Mouse (Mus musculus) forebrain, embryonic 12.5 days (tissue): ENCODE data around the gene Apobr. TPM values are rescaled to one million over a fixed set of nuclear protein-coding genes. Genes with fewer than 3 reads are reported as not detected.

ENCODE experiments used
- ATAC-seq: fragments of 200-750 bp; cut with Nextera tagmentation; 2 replicates; pipeline ENCODE4 v1.8.0; 2017; ENCODE audit warnings: moderate TSS enrichment; ENCODE audit not compliant: low FRiP score
- H3K27ac ChIP-seq: fragments of 300-500 bp; sonication (generic); 2 replicates; pipeline ENCODE4 v1.5.1; 2016; ENCODE audit warnings: mild to moderate bottlenecking
- H3K27me3 ChIP-seq: fragments of 300-500 bp; sonication (generic); 2 replicates; pipeline ENCODE4 v1.6.1; 2016; ENCODE audit warnings: mild to moderate bottlenecking
- H3K36me3 ChIP-seq: fragments of 300-500 bp; sonication (generic); replicated peaks from 2 replicates; pipeline ENCODE4 v1.6.1; 2016; ENCODE audit warnings: mild to moderate bottlenecking
- H3K4me1 ChIP-seq: fragments of 300-500 bp; sonication (generic); 2 replicates; pipeline ENCODE4 v1.6.1; 2016
- H3K4me2 ChIP-seq: fragments of 300-500 bp; sonication (generic); 2 replicates; pipeline ENCODE4 v1.6.1; 2016; ENCODE audit warnings: mild to moderate bottlenecking, moderate library complexity
- H3K4me3 ChIP-seq: fragments of 300-500 bp; sonication (generic); replicated peaks from 2 replicates; pipeline ENCODE4 v1.5.1; 2016; ENCODE audit warnings: mild to moderate bottlenecking
- H3K9ac ChIP-seq: fragments of 300-500 bp; sonication (generic); 2 replicates; pipeline ENCODE4 v1.6.1; 2016; ENCODE audit warnings: mild to moderate bottlenecking
- H3K9me3 ChIP-seq: fragments of 300-500 bp; sonication (generic); 2 replicates; pipeline ENCODE4 v1.6.1; 2016
- WGBS: fragments of 180-500 bp; shearing (Covaris S2); methylation state at CpG from one replicate; pipeline ENCODE4 v1.1.7; 2016; 5-methylcytosine and 5-hydroxymethylcytosine counted together
- polyA plus RNA-seq: library from polyadenylated mRNA; unstranded; fragments of >200 nt; fragmentation: Nextera tagmentation; extraction: Ambion mirVana; gene quantifications from 2 replicates; pipeline ENCODE4 v1.2.1, GENCODE M21; 2016

Apobr gene
- polyA plus RNA-seq, 1 experiment from 2014 or later = 0.52 TPM

DNA sequence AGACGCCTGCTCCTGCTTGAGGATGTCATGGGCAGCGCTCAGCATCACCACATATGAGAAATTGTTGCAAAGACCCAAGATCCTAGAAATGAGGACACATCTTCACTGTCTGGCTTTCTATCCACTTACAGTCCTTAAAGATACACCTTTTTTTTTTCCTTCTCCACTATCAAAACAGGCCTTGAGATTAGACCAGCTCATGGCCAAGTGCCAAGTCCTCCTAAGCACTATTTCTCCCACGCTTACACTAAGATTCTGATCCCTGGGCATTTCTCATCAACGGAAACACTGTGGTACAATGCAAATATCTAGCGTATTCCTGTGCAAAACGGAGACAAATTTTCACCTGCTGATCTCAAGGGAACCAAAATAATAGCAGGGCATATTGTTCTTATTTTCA lies 3.1 kb upstream of the Apobr start:
- peaks cover 15% of the 10 kb centered on the region; the same call in 1 of the 2 replicates for H3K4me1 ChIP-seq
- no peak for ATAC-seq
- H3K4me3 ChIP-seq = no peak overlapping the region
- peaks cover 15% of the 10 kb centered on the region; the same call in 1 of the 2 replicates for H3K36me3 ChIP-seq
- 0 out of 2 replicates have a peak overlapping the region, but pooled peaks have one; percentile 13 for H3K4me2 ChIP-seq
- no peak overlapping the region for H3K27ac ChIP-seq
- H3K9ac ChIP-seq = no peak overlapping the region
- no peaks in the 10 kb centered on the region for H3K9me3 ChIP-seq
- WGBS = 89% methylated on average over 6 of the region's 6 CpGs
- H3K27me3 ChIP-seq = peaks cover 27% of the 10 kb centered on the region

DNA sequence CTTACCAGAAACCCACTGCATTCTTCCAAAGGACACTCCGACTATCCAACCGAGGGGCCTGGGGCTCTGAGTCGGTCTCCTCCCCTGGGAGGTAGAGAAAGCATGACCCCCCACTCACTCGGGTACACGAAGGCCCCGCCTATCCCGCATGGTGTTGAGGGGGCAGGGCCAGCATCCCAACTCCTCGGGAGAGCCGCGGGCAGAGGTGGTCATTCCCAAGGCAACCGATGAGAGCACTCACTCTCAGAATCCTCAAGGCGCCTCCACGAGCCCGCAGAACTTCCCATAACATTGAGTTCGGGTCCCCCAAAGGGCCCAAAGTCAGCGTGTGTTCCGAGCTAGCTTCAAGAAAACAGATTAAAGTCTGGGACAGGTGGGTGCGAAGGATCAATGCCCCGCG lies 2.0 kb upstream of the Apobr start:
- H3K36me3 ChIP-seq = peaks cover 10% of the 10 kb centered on the region; the same call in 1 of the 2 replicates
- no peaks in the 10 kb centered on the region for H3K9me3 ChIP-seq
- peaks cover 20% of the 10 kb centered on the region for H3K4me1 ChIP-seq
- peak; percentile 62 for ATAC-seq
- peaks cover 37% of the 10 kb centered on the region for H3K27me3 ChIP-seq
- H3K4me2 ChIP-seq = peak overlapping the region; percentile 65
- peak overlapping the region; percentile 59 for H3K9ac ChIP-seq
- peak overlapping the region; percentile 61 for H3K4me3 ChIP-seq
- peak overlapping the region; percentile 83; the same call in 1 of the 2 replicates for H3K27ac ChIP-seq
- WGBS = 2% methylated on average over 20 of the region's 20 CpGs

DNA sequence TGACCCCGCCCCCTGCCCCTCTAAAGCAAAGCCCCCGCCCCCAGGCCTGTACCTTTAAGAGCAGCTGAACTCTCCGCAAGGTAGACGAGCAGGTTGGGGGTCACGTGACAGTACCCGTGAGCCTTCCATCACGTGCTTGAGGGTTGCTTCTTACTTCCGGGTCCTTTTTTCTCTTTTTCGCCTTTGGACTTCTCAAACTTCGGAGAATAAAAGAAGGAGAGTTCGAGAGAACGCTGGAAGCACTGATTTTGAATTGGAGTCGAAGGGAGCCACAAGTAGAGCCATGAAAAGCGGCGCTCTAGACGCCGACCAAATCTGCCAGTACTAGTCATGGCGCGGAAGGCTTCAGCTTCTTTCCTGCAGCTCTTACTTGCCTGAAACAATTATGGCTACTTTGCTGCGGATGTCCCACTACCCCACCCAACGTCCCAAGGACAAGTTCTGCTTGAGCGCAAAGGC lies 1.5 kb upstream of the Apobr start:
- Histone ChIP-seq H3K4me2 (peak overlapping the region; percentile 65), H3K4me1 (peaks cover 24% of the 10 kb centered on the region), H3K9me3 (no peaks in the 10 kb centered on the region), H3K27me3 (peaks cover 37% of the 10 kb centered on the region), H3K4me3 (peak overlapping the region; percentile 61), H3K9ac (peak overlapping the region; percentile 59), H3K27ac (peak overlapping the region; percentile 83), H3K36me3 (peaks cover 7% of the 10 kb centered on the region; the same call in 1 of the 2 replicates)
- peak; percentile 89 for ATAC-seq
- under 1% methylated on average over 22 of the region's 22 CpGs for WGBS

DNA sequence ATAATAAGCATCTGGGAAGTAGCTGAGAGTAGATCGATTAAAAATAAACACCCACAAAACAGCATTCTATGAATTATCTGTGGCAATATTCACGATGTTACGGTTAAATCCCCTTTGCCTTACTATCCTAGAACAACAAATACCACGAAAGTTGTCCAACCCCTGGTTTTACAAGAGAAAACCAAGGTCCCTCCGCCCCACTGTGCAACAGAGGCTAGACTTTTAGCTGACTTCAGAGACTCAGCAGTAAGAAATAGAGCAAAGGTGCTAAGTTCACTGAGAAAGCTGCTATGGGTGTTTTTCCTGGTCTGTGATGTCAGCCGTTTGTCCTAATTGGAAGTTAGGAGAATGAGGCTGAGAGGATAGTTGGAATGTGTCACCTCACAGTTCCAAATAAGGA lies 981 bp upstream of the Apobr start:
- Histone ChIP-seq H3K27me3 (peaks cover 39% of the 10 kb centered on the region), H3K9ac (peak overlapping the region; percentile 59; the same call in 1 of the 2 replicates), H3K9me3 (no peaks in the 10 kb centered on the region), H3K36me3 (peaks cover 7% of the 10 kb centered on the region; the same call in 1 of the 2 replicates), H3K4me1 (peaks cover 24% of the 10 kb centered on the region), H3K4me3 (peak overlapping the region; percentile 61), H3K4me2 (peak overlapping the region; percentile 65), H3K27ac (peak overlapping the region; percentile 83; the same call in 1 of the 2 replicates)
- ATAC-seq = no peak
- 65% methylated on average over 6 of the region's 6 CpGs for WGBS

DNA sequence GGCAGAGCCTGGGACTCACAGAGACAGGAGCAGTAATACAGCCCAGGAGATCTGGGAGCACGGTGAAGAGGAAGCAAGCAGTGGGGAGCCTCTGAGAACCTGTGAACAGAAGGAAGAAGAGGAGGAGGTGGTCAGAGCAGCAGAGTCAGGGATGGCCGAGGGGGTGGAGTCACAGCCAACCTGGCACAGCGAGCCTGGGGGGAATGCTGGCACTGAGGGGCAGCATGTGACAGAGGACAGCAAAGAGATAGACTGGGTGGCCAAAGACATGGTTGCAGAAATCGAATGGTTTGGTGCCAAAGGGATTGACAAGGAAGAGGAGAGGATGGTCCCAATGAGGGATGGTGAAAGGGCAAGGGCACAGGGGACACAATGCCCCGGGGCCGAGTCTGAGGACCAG lies 975 bp downstream of the Apobr start, which contains the start of gene Cln3:
Cln3 (minus strand) TSS at position 101 of the 400 bp plus-strand sequence.
- no peaks in the 10 kb centered on the region for H3K9me3 ChIP-seq

DNA sequence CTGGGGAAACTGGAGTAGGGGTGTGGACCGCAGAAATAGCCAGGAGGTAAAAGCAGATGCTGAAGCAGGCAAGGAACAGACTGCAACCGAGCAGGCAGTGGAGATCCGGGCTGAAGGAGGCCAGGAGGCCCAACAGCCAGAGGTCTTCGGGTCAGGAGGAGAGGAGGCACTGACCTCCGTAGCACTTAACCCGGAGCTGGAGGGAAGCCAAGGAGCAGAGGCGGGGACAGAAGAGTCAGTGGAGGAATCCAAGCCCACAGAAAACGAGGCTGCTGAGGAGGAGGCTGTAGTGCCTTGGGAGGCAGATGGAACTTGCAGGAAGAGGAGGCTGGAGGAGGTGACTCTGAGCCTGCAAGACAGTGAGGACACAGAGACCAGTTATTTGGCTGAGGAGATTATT lies 2.1 kb downstream of the Apobr start:
- WGBS = 77% methylated on average over 8 of the region's 8 CpGs
- peaks cover 17% of the 10 kb centered on the region for H3K4me1 ChIP-seq
- no peak overlapping the region for H3K4me3 ChIP-seq
- H3K9me3 ChIP-seq = no peaks in the 10 kb centered on the region
- H3K36me3 ChIP-seq = no peaks in the 10 kb centered on the region
- no peak for ATAC-seq
- no peak overlapping the region for H3K4me2 ChIP-seq
- peaks cover 51% of the 10 kb centered on the region for H3K27me3 ChIP-seq
- peak overlapping the region; percentile 9; the same call in 1 of the 2 replicates for H3K9ac ChIP-seq
- no peak overlapping the region for H3K27ac ChIP-seq

More for the DNA sequence above, 975 bp downstream of the Apobr start, which contains the start of gene Cln3:
- no peak within 1 kb of the TSS for H3K4me3 ChIP-seq
- 79% methylated on average over 6 of the region's 6 CpGs for WGBS
- no peak for ATAC-seq
- H3K4me1 ChIP-seq = peaks cover 24% of the 10 kb centered on the region
- no peak within 1 kb of the TSS for H3K27ac ChIP-seq
- peaks cover 7% of the 10 kb centered on the region; the same call in 1 of the 2 replicates for H3K36me3 ChIP-seq
- peak within 1 kb of the TSS; percentile 9; the same call in 1 of the 2 replicates for H3K9ac ChIP-seq
- H3K4me2 ChIP-seq = no peak within 1 kb of the TSS
- H3K27me3 ChIP-seq = peaks cover 49% of the 10 kb centered on the region

DNA sequence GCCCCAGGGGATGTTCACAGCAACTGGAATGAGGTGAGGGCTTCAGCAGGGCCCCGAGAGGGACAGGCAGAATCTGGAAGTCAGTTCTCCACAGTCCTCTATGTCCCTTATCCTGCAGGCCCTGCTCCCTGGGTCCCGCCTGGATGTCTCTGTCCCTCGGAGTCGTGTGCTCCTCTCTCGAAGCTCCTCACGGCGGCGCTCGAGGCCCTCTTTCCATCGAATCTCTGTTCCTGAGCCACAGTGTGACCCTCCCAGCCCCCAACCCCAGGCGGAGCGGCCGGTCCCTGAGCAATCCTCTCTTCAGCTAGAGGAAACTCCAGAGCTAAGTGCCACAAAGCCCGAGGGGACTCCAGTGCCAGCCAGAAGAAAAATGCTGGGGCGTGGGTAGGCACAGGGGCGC lies 3.0 kb downstream of the Apobr start:
- H3K27me3 ChIP-seq = peaks cover 59% of the 10 kb centered on the region
- H3K4me1 ChIP-seq = peaks cover 9% of the 10 kb centered on the region
- no peak overlapping the region for H3K27ac ChIP-seq
- 0 out of 2 replicates have a peak overlapping the region, but pooled peaks have one; percentile 7 for H3K4me3 ChIP-seq
- no peaks in the 10 kb centered on the region for H3K36me3 ChIP-seq
- 3% methylated on average over 16 of the region's 16 CpGs for WGBS
- peak; percentile 39; the same call in 1 of the 2 replicates for ATAC-seq
- H3K9ac ChIP-seq = peak overlapping the region; percentile 36; the same call in 1 of the 2 replicates
- peak overlapping the region; percentile 36 for H3K4me2 ChIP-seq
- H3K9me3 ChIP-seq = no peaks in the 10 kb centered on the region

DNA sequence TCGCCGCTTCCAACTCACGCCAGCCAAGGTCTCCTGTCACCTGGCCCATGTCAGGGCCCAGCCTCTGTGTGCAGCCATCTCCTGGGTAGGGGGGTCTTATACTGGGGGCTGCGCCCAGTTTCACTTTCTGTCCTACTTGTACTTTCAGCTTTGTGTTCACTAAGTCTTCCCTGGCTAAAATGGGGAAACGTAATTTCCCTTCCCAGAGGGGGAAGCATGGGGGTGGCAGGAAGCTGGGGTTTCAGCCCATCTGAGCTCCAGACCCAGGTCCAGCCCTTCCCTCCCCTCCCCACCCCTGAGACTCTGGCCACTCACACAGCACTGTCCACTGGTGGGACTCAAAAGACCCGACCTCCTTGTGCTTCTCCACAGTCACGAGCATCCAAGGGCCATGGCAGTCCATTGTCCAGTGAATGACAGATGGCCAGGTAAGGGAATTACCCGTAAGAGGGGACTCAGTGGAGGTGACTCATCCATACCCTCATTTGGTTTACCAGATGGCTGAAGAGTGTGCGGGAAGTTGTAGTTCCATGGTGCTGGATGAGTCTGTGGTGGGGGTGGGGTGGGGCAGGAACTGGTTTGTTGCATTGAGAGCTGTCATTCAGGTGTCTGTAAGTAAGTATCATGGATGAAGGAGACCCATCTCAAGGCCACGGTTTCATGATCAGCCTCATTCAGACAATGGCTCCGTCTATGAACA lies 10.3 kb downstream of the Apobr start, which contains the start of gene Il27:
Il27 (minus strand) TSS at position 80 of the 700 bp plus-strand sequence.
- ATAC-seq = no peak
- no peaks in the 10 kb centered on the region for H3K9me3 ChIP-seq
- peaks cover 29% of the 10 kb centered on the region for H3K27me3 ChIP-seq
- H3K27ac ChIP-seq = no peak within 1 kb of the TSS
- H3K4me3 ChIP-seq = no peak within 1 kb of the TSS
- no peaks in the 10 kb centered on the region for H3K4me1 ChIP-seq
- 87% methylated on average over 11 of the region's 11 CpGs for WGBS
- no peaks in the 10 kb centered on the region for H3K36me3 ChIP-seq
- no peak within 1 kb of the TSS for H3K9ac ChIP-seq
- H3K4me2 ChIP-seq = no peak within 1 kb of the TSS

DNA sequence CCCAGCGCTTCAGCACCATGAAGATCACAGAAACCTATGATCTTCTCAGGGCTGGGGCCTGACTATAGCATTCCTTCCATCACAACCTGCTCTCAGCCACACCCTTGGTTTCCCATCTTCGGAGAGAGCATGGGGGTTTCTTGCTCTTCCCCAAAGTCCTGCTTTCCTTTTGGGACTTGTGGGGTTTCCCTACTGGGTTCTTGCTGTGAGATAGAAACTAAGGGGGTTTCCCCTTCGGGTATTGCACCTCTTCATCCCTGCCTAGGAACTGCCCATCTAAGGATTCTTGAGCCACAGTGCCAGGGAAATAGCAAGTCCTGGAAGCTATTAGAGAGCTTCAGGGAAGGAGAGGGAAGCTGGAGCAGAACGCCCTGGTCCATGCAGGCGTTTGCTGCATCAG lies 11.1 kb downstream of the Apobr start:
- no peak overlapping the region for H3K9ac ChIP-seq

DNA sequence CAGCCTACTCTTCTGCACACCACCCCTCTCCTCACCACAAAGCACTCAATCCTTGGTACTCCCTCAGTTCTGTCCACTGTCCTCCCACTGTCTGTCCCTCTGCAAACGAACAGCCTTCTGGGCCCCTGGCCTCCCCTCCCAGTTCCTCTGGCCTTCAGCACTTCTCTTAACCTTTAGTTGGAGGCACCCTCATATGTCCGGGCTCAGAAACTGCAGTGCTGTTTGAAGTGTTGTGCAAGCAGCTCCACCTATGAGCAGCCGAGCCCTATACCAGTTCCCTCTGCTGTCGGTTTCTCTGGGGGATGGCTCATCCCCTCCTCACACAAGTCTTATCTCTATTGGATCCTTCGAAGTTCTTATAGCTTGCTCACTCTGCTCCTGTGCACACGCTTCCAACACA lies 11.7 kb downstream of the Apobr start:
- Histone ChIP-seq H3K4me2 (no peak overlapping the region), H3K27ac (no peak overlapping the region), H3K27me3 (peaks cover 24% of the 10 kb centered on the region), H3K9ac (no peak overlapping the region), H3K4me3 (no peak overlapping the region), H3K4me1 (no peaks in the 10 kb centered on the region), H3K9me3 (no peaks in the 10 kb centered on the region), H3K36me3 (no peaks in the 10 kb centered on the region)
- WGBS = 71% methylated on average over 6 of the region's 6 CpGs
- ATAC-seq = no peak

More for the DNA sequence above, 11.1 kb downstream of the Apobr start:
- Histone ChIP-seq H3K27ac (no peak overlapping the region), H3K9me3 (no peaks in the 10 kb centered on the region), H3K4me2 (no peak overlapping the region), H3K36me3 (no peaks in the 10 kb centered on the region), H3K27me3 (peaks cover 24% of the 10 kb centered on the region), H3K4me1 (no peaks in the 10 kb centered on the region), H3K4me3 (no peak overlapping the region)
- ATAC-seq = no peak
- WGBS = 85% methylated on average over 5 of the region's 5 CpGs

DNA sequence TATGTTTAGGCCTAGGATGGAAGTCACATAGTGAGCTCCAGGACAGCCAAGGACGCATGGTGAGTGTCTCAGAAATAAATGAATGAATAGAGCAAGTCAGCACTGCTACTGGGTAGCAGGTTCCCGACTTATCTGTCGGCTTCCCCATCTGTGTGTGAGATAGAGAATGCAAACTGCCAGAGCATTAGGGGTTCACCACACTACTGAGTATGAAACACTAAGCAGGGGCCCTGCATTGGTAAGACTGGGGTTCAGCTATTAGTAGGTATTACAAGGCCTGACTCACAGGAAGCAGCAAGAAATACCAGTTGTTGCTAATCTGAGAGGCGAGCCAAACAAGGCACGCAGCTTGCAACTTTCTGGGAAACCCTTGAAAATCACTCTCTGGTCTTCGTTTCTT lies 14.2 kb downstream of the Apobr start:
- Histone ChIP-seq H3K4me1 (no peaks in the 10 kb centered on the region), H3K9ac (no peak overlapping the region), H3K4me2 (no peak overlapping the region), H3K9me3 (no peaks in the 10 kb centered on the region), H3K27ac (no peak overlapping the region), H3K4me3 (no peak overlapping the region), H3K27me3 (peaks cover 15% of the 10 kb centered on the region), H3K36me3 (no peaks in the 10 kb centered on the region)
- WGBS = 82% methylated on average over 6 of the region's 6 CpGs
- no peak for ATAC-seq

DNA sequence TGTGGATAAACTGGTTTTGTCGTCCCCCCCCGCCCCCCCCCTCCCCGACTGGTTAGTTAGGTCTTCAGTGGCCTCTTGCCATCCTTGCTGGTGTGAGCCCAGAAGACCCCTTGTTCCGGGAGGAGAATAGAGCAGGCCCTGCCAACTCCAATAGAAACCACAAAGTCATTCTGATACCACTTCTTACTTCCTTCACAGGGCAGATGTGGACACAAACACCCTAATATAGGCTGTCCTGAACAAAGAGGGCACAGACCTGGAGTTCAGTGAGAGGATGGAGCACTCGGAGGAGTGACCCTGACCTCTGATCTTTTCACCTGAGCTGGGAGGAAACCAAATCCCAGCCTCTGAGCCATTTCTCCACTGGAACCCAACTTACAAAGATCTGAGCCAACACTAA lies 17.2 kb downstream of the Apobr start:
- H3K27ac ChIP-seq = no peak overlapping the region
- H3K36me3 ChIP-seq = no peaks in the 10 kb centered on the region
- H3K9ac ChIP-seq = no peak overlapping the region
- ATAC-seq = no peak
- H3K4me3 ChIP-seq = no peak overlapping the region
- H3K27me3 ChIP-seq = no peaks in the 10 kb centered on the region
- H3K4me2 ChIP-seq = no peak overlapping the region
- no peaks in the 10 kb centered on the region for H3K4me1 ChIP-seq
- H3K9me3 ChIP-seq = no peaks in the 10 kb centered on the region
- WGBS = 50% methylated on average over 5 of the region's 5 CpGs
